Mouse (Mus musculus) heart, postnatal 4 days (tissue): ENCODE results near the gene Hykk. TPM values are rescaled to one million over a fixed set of nuclear protein-coding genes. Genes with fewer than 3 reads are reported as not detected.
A peak's percentile ranks its signal among the peaks of the same experiment; 100 is the strongest.
"Not testable (repeated sequence)": the region's sequence is repeated elsewhere in the genome, so short reads cannot be mapped to it uniquely, and the experiment has no call there.

Experiments used
- DNase-seq: peaks from one replicate; pipeline ENCODE4 v3.0.0; 2021
- total RNA-seq, 2 experiments: library from RNA; stranded (reverse); gene quantifications; 2 replicates each; pipeline ENCODE4 v1.2.3; 2021

Gene Hykk
- total RNA-seq: 1 to 10 TPM; 1.9 to 2.2 TPM

DNA sequence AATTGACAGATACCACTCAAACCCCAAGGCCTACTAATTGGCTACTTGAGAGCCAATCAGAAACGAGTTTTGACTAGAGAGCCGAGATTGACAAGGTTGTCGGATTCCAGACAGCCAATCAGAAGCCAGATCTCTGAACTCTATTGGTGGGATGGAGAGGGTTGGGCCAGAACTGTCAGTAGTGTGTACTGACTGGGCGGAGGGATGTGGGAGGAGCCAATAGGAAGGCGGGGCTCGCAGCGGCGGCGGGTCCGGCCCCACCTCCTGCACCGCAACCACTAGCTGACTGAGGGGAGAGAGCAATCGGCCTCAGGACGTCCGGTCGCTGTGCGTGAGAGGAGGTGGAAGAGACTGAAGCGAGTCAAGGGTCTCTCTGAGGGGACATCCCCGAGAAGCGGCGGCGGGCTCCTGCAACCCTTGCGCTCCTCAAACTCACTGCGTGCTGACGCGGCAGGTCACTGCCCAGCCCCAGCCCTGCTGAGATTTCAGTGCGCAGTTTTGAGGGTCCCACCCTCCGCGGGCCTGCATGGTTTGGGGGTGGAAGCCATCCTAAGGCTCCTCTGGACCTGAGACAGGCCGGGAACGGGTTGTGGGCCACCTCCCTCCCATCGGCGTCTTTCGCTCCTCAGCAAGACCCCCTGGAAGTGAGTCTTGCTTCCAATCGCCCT, at the start of gene Hykk:
TSS of gene Hykk (plus strand) at position 274 of the 668 bp plus-strand sequence.
- peak; percentile 90 for DNase-seq

DNA sequence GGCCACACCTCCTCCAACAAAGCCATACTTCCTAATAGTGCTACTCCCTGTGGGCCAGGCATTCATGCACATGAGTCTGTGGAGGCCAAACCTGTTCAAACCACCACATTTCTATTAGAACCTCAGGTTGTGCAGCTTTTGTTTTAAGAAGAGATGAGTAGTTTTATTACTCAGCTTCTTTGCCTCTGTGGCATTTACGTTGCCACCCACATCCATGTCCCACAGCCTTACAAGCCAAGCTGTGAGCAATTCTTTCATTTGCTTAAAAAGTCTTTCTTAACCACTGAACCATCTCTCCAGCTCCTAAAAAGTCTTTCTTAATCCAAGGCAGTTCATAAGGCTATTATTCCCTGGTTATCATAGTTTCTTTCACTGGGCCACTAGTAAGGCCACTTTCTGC, 38.3 kb upstream of the Hykk start:
- DNase-seq: no peak

DNA sequence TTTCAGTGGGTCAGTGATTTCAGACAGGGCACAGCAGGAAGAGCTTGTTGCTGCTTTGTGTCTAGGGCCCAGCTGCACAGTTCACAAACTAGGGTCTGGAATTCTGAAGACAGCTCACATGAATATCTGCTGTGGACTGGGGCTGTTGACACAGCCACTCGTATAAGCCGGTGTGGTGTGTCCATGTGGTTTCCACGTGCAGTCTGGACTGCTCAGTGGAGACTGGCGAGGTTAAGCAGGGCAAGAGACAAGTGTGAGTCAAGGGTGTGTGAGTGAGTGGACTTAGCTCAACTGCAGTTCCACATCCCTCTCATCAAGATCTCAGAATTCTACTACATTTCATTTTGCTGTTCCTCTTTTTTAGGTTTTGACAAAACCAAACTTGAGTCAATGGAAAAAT, 25.0 kb upstream of the Hykk start:
- DNase-seq: no peak

DNA sequence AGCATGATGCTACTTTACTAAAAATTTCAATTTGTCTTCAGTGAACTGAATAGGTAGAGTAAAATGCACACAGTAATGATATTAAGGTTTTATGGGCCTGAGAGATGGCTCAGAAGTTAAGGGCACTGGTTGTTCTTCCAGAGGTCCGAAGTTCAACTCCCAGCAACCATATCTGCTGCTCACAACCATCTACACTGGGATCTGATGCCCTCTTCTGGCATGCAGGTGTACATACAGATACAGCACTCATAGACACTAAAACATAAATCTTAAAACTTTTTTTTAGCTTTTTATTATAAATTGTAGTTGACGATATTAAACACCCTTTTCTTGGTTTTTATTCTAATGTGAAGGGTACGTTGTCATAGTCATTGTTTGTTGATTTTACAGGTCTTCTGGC, 20.0 kb upstream of the Hykk start:
- DNase-seq: no peak

DNA sequence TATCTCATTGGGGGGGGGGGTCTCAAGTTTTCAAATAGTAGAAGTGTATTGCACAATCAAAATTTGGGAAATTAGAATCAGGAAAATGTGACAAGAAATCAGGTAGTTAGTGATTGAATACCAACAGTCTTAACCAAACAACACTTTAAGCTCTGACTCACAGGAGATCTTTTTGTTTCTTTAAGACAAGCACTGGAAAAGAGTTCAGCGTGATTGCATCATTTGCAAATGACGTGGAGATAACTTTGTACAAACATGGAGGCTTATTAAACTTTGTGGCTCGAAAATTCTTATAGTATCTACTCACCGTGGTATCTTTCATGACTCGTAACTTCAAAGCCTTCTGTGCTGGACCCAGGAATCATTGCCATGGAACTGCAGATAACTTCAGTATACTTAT, 7.6 kb upstream of the Hykk start:
- no peak for DNase-seq

DNA sequence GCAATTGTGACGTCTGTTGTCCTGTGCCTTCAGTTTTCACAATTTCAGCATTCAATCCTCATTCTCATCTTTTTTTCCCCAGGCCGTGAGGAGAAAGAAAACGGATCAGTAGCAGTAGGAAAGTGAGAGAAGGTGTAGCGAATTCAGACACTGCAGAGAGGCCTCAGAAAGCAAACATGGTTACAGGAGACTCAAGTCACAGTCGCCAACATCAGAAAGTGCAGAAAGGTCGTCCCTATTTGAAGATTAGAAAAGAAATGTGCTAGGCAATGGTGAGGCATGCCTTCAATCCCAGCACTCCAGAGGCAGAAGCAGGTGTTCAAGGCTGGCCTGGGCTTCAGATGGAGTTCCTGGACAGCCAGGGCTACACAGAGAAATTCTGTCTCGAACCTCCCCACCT, 1.5 kb upstream of the Hykk start:
- no peak for DNase-seq

DNA sequence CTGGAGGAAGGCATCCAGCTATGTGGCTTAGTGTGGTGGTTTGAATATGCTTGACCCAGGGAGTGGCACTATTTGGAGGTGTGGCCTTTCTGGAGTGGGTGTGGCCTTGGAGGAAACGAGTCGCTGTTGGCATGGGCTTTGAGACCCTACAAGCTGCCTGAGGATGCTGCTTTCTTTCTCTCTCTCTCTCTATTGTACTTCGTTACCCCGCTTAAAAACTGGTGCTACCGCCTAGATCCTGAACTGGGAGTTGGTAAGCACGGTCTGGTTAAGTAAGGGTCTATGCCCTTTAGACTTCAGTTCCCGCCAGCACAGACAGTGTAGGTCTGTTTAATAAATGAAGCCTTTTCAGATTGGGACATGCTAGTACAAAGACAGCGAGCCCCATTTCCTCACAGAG, 682 bp upstream of the Hykk start:
- DNase-seq: no peak

DNA sequence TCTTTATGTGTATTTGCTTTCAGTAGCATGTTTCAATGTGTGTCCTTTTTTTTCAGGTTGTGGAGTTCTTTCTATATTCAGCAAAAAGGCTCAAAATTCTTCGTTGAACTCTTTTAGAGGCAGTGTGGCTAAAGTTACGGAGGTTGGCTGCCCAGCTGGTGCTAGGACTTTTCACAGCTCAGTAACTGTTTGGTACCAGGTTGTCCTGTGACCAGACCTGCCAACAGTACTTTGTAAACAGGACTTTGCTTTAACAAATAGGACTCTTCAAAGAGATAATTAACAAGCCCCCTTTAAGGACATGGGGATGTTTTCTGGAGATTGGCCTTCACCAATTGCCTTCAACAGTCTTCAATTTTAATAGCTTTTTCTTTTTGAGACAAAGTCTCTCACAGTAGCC, 1.1 kb downstream of the Hykk start:
- no peak for DNase-seq

DNA sequence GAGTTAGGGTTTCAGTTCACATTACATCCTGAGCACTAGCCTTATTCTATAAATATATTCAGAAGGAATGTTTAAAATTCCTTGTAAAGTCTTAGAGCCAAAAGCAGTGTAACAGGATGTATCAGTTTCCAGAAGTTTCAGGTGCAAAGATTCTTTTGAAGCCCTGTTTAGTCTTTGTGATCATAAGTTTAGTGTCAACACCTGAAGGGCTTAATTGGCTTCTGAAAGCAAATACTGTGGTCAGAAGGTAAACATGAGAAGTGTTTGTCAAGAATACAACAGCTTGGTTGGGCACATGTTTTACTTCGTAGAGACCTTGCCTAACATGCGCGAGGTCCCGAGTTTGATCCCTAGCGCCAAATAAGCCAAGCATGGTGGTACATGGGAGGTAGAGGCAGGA, 1.7 kb downstream of the Hykk start:
- no peak for DNase-seq

DNA sequence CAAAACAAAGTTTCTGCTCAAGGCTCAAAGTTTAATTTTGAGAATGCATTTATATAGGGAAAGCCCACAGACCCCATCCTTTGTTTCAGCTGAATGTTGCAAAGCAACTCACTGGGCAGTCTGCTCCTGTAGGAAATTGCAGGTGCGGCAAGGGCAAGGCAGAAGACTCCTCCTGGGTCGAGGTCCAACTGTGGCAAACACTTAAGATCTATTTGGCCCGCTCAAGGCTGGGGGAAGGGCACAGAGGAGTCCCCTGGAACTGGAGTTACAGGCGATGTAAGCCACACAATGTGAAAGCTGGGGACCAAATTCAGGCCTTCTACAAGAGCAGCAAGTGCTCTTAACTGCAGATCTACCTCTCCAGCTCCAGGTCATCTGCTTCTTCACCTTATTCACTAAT, 2.9 kb downstream of the Hykk start:
- DNase-seq: no peak

DNA sequence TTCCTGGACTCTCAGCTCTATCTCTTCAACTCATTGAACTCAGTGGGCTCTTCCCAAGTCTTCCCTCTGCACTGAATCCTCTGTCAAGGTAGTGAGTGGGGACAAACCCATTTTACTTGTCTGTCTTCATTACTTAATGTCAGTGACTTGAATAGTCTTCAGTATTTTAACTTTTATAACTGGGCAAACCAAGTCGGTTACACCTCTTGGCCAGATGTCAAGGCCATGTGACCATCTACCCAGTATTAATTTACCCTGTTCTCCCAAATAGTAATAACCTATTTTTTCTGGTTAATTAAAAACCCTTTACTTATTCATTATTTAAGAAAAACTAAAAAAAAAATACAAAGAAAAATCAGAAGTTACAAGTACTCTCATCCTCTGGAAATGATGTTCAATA, 13.7 kb downstream of the Hykk start:
- DNase-seq: no peak

DNA sequence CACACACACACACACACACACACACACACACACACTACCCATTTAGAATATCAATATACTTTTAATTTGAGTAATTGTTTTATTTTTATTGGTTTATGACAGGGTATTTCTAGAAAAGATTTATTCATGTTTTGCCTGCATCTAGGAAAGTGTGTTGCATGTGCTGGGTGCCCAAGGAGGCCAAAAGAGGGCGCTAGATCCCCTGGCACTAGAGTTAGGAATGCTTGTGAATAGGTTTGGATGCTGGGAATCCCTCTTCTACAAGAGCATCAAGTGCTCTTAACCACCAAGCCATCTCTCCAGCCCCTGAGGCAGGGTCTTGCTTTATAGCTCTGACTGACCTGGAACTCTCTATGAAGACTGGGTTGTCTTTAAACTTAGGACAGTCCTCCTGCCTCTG, 14.7 kb downstream of the Hykk start:
- DNase-seq: no peak

DNA sequence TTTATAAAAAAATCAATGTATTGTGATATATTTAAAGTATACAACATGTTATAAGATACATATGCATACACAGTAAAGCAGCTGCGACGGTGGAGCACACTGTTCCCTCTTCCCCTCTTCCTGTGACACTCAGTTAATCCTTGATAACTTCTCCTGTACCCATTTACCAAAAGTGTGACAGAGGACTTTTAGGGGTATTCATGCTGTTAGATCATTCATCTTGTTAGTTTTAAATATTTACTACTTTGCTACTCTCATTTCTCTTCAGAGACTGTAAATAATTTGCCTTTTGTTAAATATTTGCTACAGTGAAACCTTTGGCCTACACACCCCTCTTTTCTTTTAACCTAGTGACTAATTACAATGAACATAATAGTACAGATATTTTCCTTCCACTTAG, 15.3 kb downstream of the Hykk start:
- DNase-seq: no peak

DNA sequence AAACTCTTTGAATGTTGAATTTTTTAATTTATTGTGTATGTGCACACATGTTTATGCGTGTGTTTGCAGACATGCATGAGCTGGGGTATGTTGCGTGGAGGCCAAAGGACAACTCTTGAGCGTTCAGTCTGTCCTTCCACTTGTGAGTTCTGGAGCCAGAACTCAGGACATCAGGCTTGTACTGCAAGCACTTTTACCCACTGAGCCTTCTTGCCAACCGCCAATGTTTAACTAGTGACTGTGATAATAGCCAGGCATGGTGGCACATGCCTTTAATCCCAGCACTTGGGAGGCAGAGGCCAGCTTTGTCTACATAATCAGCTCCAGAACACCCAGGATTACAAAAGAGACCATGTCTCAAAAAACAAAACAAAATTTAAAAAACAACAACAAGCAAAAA, 25.0 kb downstream of the Hykk start:
- no peak for DNase-seq

DNA sequence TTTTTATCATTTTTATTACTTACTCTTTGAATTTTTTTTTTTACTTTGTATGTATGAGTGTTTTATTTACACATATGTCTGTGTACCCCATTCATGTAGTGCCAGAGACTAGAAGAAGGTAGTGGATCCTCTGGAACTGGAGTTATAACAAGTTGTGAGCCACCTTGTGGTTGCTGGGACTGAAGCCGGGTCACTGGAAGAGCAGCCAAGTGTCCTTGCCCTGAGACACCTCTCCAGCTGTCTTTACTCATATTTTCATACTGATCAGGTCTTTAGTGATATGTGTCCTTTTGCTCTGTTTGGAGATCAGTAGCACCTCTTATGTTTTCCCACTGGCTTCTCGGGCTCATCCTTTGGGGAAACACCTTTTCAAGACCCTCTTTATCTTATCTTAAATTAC, 27.4 kb downstream of the Hykk start:
- DNase-seq: no peak

DNA sequence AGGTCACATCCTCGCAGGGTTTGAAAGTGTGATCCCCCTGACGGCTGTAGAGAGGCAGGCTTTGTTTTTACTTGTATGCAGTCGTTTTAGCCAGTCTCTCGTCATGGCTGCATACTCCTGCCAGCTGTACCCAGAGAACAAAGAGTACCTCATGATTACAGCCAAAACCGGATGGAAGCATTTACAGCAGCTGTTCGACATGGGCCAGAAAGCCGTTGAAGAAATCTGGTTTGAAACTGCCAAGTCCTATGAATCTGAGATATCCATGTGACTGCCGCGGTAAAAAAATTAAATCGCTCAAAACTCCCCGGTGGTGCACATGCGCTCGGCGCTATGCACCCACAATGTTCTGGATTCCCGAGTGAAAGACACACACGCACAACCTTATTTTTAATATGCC, 29.2 kb downstream of the Hykk start:
- no peak for DNase-seq

DNA sequence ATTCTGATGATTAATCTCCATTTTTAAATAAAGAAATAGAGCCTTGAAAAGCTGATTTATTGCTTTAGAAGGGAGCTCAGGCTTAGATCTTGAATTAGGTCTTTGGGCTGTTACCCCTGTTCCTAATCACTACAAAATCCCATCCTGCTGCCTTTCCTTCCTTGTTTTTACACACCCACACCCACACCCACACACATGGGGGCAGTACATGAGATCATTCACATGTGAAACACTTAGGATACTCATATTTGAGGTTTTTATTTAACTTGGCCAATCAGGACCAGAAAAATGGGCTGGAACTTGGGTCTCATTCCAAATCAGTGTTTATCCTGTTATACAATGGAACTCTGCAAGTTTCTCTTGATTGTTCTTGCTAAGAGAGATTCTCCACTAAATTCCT, 32.4 kb downstream of the Hykk start:
- no peak for DNase-seq

DNA sequence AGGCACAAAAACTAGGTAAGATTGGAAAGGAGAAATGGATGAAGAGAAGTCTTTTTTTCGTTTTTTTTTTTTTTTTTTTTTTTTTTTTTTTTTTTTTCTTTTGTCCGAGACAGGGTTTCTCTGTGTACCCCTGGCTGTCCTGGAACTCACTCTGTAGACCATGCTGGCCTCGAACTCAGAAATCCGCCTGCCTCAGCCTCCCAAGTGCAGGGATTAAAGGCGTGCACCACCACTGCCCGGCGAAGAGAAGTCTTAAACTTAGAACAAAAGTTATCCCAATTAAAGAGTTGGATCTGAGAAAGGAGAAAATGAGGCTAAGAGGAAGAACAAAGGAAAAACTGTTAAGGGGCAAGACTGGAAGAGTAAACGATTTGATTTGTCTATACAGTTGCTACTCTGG, 33.1 kb downstream of the Hykk start:
- not testable (repeated sequence) for DNase-seq

DNA sequence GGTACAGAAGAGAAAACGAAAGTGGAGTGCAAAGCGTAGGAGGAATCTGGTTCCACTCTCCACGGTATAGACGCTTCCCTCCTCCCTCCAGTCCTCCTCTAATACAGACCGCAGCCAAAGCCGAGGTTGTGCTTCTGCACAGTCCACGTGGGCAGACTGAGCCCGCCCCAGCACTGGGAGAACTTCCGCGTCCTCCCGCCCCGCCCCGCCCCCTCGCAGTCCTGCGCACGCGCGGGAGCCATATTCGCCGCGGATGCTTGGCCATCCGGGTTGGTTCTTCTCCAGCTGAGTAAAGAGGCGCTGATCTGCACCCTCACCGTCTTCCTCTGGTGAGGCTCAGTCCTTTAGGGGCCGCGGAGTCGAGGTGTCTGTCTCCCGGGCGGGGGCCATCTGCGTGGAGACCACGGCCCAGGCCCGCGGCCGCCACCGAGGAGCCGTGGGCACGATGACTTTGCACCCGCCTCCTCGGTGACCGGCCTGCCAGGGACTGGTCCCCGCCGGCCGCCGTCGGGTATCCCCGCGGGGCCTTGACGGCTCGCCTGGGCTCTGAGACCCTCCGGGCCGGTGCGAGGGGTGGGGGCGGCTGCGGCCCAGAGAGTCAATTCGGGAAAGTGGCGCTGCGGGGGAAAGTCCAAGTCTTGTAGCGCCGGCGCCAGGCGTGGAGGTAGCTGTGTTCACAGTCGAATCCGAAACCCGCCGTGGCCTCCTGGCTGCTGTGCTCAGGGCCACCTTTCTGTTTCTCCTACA, 33.7 kb downstream of the Hykk start, which contains the start of the genes Psma4 and AY074887:
TSS of gene Psma4 (plus strand) at position 216 of the 747 bp plus-strand sequence.
TSS of gene AY074887 (minus strand) at position 424 of the 747 bp plus-strand sequence.
- peak; percentile 95 for DNase-seq

DNA sequence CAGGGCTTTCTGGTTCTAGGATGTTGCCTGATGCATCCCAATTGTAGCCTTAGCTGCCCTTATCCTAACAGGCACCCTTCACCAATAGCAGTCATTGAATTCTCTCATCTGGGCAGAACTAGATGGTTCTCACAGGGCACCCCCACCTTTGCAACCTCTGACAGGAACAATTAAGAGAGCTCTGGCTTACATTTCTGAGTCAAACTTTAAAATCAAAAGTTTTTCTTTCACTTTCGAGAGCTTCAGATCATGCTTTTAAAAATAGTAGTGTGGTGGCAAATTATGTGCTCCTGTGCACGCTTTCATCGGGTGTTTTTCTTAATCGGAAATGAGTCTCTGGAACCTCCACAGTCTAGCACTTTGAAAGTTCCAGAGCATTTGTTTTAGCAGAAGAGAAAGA, 44.0 kb downstream of the Hykk start:
- no peak for DNase-seq

DNA sequence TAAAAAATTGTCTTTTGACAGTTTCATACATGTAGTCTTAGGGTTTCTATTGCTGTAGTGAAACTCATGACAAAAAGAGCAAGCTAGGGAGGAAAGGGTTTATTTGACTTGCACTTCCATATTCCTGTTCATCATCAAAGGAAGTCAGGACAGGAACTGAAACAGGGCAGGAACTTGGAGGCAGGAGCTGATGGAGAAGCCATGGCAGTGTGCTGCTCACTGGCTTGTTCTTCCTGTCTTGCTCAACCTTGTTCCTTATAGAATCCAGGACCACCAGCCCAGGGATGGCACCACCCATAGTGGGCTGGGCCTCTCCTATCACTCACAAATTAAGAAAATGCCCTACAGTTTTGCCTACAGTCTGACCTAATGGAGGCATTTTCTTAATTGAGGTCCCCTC, 46.6 kb downstream of the Hykk start:
- DNase-seq: no peak

DNA sequence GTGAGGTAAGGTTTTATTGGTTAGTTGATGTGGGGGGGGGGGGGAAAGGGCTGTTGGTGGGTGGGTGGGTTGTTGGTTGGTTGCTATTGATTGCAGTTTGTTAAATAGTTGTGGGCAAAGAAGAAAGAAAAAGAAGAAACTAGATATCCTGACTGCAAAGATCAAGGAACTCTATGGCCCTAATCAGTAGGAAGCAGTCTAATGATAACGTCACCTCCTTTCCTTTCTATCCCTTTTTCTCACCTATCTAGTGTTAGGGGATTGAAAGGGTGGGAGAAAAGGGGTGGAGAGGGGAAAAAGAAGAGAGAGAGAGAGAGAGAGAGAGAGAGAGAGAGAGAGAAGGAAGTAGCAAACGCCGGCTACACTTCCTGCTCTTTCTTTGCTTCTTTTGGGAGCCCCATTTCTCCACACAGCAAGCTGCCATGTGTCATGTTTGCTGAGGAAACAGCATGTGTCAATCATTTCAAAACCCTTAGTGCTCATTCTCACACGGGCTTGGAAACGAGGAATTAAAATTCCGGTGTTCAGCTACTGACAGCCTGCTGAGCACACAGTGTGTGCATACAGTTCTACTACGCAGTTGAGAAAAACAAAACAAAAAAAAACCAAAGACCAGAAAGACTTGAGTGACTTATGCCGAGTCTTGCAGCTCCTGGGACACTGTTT, 53.0 kb downstream of the Hykk start:
- DNase-seq: no peak

DNA sequence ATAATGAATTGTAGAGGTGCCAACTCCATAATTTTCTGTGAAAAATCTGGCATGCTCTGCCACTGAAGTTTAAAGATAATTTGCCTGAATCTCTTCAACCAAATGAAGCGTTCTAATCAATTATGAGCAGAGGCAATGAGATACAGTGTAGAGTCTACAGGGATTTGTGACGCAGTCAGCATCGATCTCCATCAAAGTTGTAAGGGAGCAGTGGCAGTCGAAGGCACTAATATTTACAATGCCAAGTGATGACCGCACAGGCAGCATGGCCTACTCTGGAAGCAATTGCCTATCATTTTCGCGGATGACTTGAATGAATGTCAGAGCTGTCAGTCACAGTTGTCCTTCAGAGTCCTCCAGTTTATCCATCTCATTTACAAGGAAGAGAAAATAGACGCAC, 63.6 kb downstream of the Hykk start, which contains the start of gene Chrna5:
TSS of gene Chrna5 (plus strand) at position 207 of the 400 bp plus-strand sequence.
- DNase-seq: no peak
